Mouse (Mus musculus) midbrain, embryonic 13.5 days (tissue): ENCODE data around the gene Rpl12. TPM values are rescaled to one million over a fixed set of nuclear protein-coding genes. Genes with fewer than 3 reads are reported as not detected.

Experiments used
- ATAC-seq: fragments of 200-750 bp; cut with Nextera tagmentation; 2 replicates; pipeline ENCODE4 v1.8.0; 2017; ENCODE audit warnings: mild to moderate bottlenecking, moderate TSS enrichment, moderate library complexity
- H3K27ac ChIP-seq: fragments of 300-500 bp; sonication (generic); 2 replicates; pipeline ENCODE4 v1.5.1; 2015; ENCODE audit warnings: inconsistent platforms, mild to moderate bottlenecking, moderate library complexity
- H3K27me3 ChIP-seq: fragments of 300-500 bp; sonication (generic); 2 replicates; pipeline ENCODE4 v1.6.1; 2015; ENCODE audit warnings: mild to moderate bottlenecking, inconsistent platforms
- H3K36me3 ChIP-seq: fragments of 300-500 bp; sonication (generic); 2 replicates; pipeline ENCODE4 v1.6.1; 2015; ENCODE audit warnings: mild to moderate bottlenecking, inconsistent platforms
- H3K4me1 ChIP-seq: fragments of 300-500 bp; sonication (generic); replicated peaks from 2 replicates; pipeline ENCODE4 v1.6.1; 2015; ENCODE audit warnings: inconsistent platforms
- H3K4me2 ChIP-seq: fragments of 300-500 bp; sonication (generic); replicated peaks from 2 replicates; pipeline ENCODE4 v1.6.1; 2015; ENCODE audit warnings: moderate library complexity, mild to moderate bottlenecking, inconsistent platforms
- H3K4me3 ChIP-seq: fragments of 300-500 bp; sonication (generic); replicated peaks from 2 replicates; pipeline ENCODE4 v1.5.1; 2015; ENCODE audit warnings: mild to moderate bottlenecking, inconsistent platforms
- H3K9ac ChIP-seq: fragments of 300-500 bp; sonication (generic); replicated peaks from 2 replicates; pipeline ENCODE4 v1.6.1; 2015; ENCODE audit warnings: mild to moderate bottlenecking, inconsistent platforms
- H3K9me3 ChIP-seq: fragments of 300-500 bp; sonication (generic); 2 replicates; pipeline ENCODE4 v1.6.1; 2016; ENCODE audit warnings: mild to moderate bottlenecking, inconsistent platforms
- WGBS: fragments of 180-500 bp; shearing (Covaris S2); methylation state at CpG from one replicate; pipeline ENCODE4 v1.1.7; 2015; 5-methylcytosine and 5-hydroxymethylcytosine counted together
- polyA plus RNA-seq: library from polyadenylated mRNA; unstranded; fragments of >200 nt; fragmentation: Nextera tagmentation; extraction: Ambion mirVana; gene quantifications from 2 replicates; pipeline ENCODE4 v1.2.1, GENCODE M21; 2015

Rpl12 gene
- polyA plus RNA-seq, 1 experiment from 2014 or later = 88.9 TPM

DNA sequence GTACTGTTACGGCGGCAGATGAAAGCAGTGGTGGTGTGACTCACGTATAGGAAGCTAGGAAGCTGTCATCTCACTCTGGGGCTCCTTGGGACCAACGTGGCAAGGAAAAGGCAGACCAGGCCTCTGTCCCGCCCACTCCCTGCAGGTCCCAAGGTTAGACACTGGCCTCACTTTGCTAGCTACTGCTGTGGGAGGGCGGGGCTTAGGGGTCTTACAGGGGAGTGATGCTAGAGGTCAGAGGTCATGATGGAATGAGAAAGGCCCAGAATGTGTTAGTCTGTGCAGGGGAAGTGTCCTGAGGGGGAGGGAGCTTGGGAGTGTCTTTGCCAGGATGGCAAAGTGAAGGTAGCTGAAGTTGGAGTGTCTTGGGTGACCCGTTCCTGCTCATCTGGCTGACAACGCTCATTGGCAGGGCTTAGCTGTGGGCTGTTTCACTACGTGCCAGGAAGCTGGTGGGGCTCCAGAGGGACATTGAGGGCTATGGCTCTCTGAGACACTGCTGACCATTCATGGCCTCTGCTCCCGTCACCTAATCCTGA lies 37.0 kb upstream of the Rpl12 start:
- 71% methylated on average over 10 of the region's 10 CpGs for WGBS
- peaks cover 85% of the 10 kb centered on the region for H3K36me3 ChIP-seq
- no peaks in the 10 kb centered on the region for H3K9me3 ChIP-seq
- no peak overlapping the region for H3K4me2 ChIP-seq
- no peak overlapping the region for H3K27ac ChIP-seq
- ATAC-seq = no peak
- no peaks in the 10 kb centered on the region for H3K4me1 ChIP-seq
- no peak overlapping the region for H3K4me3 ChIP-seq
- 0 out of 2 replicates have a peak overlapping the region, but pooled peaks have one; percentile 28 for H3K9ac ChIP-seq
- no peaks in the 10 kb centered on the region for H3K27me3 ChIP-seq

GRCm38 (mm10) chr2:32926330-32927075 lies 34.9 kb upstream of the Rpl12 start:
- ATAC-seq = no peak
- 92% methylated on average over 12 of the region's 12 CpGs for WGBS
- no peaks in the 10 kb centered on the region for H3K9me3 ChIP-seq
- H3K27me3 ChIP-seq = no peaks in the 10 kb centered on the region
- peaks cover 70% of the 10 kb centered on the region for H3K36me3 ChIP-seq
- no peak overlapping the region for H3K4me3 ChIP-seq
- H3K27ac ChIP-seq = no peak overlapping the region
- H3K4me2 ChIP-seq = no peak overlapping the region
- H3K9ac ChIP-seq = no peak overlapping the region
- no peaks in the 10 kb centered on the region for H3K4me1 ChIP-seq

- H3K36me3 ChIP-seq = peaks cover 69% of the 10 kb centered on the region
- no peak overlapping the region for H3K4me3 ChIP-seq
- H3K27me3 ChIP-seq = no peaks in the 10 kb centered on the region
- H3K4me2 ChIP-seq = no peak overlapping the region
- WGBS = 77% methylated on average over 15 of the region's 15 CpGs
- H3K27ac ChIP-seq = no peak overlapping the region
- no peaks in the 10 kb centered on the region for H3K4me1 ChIP-seq
- no peaks in the 10 kb centered on the region for H3K9me3 ChIP-seq
- no peak overlapping the region for H3K9ac ChIP-seq
- no peak for ATAC-seq
Observed at GRCm38 (mm10) chr2:32927624-32928234, 33.6 kb upstream of the Rpl12 start.

GRCm38 (mm10) chr2:32928235-32928946 lies 33.0 kb upstream of the Rpl12 start:
- Histone ChIP-seq H3K27me3 (no peaks in the 10 kb centered on the region), H3K27ac (no peak overlapping the region), H3K9ac (no peak overlapping the region), H3K36me3 (peaks cover 69% of the 10 kb centered on the region), H3K4me2 (no peak overlapping the region), H3K4me1 (no peaks in the 10 kb centered on the region), H3K4me3 (no peak overlapping the region), H3K9me3 (no peaks in the 10 kb centered on the region)
- 31% methylated on average over 10 of the region's 10 CpGs for WGBS
- ATAC-seq = peak; percentile 68

- H3K9me3 ChIP-seq = no peaks in the 10 kb centered on the region
- peaks cover 69% of the 10 kb centered on the region for H3K36me3 ChIP-seq
- H3K9ac ChIP-seq = no peak overlapping the region
- 87% methylated on average over 19 of the region's 19 CpGs for WGBS
- no peaks in the 10 kb centered on the region for H3K4me1 ChIP-seq
- no peak overlapping the region for H3K4me3 ChIP-seq
- 0 out of 2 replicates have a peak, but pooled peaks have one; percentile 18 for ATAC-seq
- no peaks in the 10 kb centered on the region for H3K27me3 ChIP-seq
- no peak overlapping the region for H3K4me2 ChIP-seq
- no peak overlapping the region for H3K27ac ChIP-seq
Observed at GRCm38 (mm10) chr2:32928947-32929829, 32.2 kb upstream of the Rpl12 start.

DNA sequence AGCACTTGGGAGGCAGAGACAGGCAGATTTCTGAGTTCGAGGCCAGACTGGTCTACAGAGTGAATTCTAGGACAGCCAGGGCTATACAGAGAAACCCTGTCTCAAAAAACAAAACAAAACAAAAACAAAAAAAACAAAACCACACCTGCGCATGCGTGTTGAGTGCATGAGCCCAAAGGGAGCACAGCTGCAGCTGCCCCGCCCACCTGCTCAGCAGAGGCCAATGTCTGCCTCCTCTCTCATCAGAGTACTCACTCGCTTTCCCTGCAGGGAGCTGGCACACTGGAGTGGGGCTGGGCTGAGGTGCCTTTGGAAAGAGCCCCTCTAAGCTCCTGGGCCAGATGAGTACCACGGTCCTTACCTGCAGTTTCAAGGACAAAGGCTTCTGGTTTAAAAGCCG lies 29.6 kb upstream of the Rpl12 start:
- ATAC-seq = no peak
- WGBS = 79% methylated on average over 7 of the region's 7 CpGs
- H3K36me3 ChIP-seq = peaks cover 71% of the 10 kb centered on the region

GRCm38 (mm10) chr2:32938741-32939140 lies 22.6 kb upstream of the Rpl12 start:
- no peak overlapping the region for H3K4me3 ChIP-seq
- no peak for ATAC-seq
- 91% methylated on average over 5 of the region's 5 CpGs for WGBS
- H3K27me3 ChIP-seq = no peaks in the 10 kb centered on the region
- no peaks in the 10 kb centered on the region for H3K9me3 ChIP-seq
- no peak overlapping the region for H3K9ac ChIP-seq
- no peak overlapping the region for H3K4me2 ChIP-seq
- H3K4me1 ChIP-seq = no peaks in the 10 kb centered on the region
- H3K36me3 ChIP-seq = peaks cover 85% of the 10 kb centered on the region
- H3K27ac ChIP-seq = no peak overlapping the region

More for the DNA sequence above, 29.6 kb upstream of the Rpl12 start:
- Histone ChIP-seq H3K4me1 (no peaks in the 10 kb centered on the region), H3K27me3 (no peaks in the 10 kb centered on the region), H3K4me3 (no peak overlapping the region), H3K4me2 (no peak overlapping the region), H3K27ac (no peak overlapping the region), H3K9ac (no peak overlapping the region), H3K9me3 (no peaks in the 10 kb centered on the region)

- no peaks in the 10 kb centered on the region for H3K4me1 ChIP-seq
- no peak for ATAC-seq
- H3K36me3 ChIP-seq = peaks cover 84% of the 10 kb centered on the region
- H3K4me3 ChIP-seq = no peak overlapping the region
- H3K4me2 ChIP-seq = no peak overlapping the region
- H3K9me3 ChIP-seq = no peaks in the 10 kb centered on the region
- no peaks in the 10 kb centered on the region for H3K27me3 ChIP-seq
- H3K9ac ChIP-seq = no peak overlapping the region
- WGBS = 70% methylated on average over 5 of the region's 5 CpGs
- H3K27ac ChIP-seq = no peak overlapping the region
Observed at GRCm38 (mm10) chr2:32939418-32939817, 21.9 kb upstream of the Rpl12 start.

DNA sequence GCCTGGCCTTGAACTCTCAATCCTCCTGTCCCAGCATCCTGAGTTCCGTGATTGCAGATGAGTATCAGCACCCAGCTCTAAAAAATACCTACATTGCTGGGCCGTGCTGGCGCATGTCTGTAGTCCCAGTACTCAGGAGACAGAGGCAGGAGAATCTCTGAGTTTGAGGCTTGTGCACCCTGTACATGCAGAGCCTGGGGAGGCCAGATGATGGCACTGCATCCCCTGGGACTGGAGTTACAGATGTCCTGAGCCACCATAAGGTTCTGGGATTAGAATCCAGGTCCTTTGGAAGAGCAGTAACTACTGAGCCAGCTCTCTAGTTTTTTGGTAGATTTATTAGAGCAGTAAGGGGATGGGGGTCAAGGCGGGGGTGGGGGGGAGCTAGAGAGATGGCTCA lies 20.9 kb upstream of the Rpl12 start:
- no peaks in the 10 kb centered on the region for H3K4me1 ChIP-seq
- no peak overlapping the region for H3K9ac ChIP-seq
- peaks cover 84% of the 10 kb centered on the region for H3K36me3 ChIP-seq
- no peak overlapping the region for H3K4me2 ChIP-seq
- no peaks in the 10 kb centered on the region for H3K9me3 ChIP-seq
- whole genome bisulfite sequencing = 93% methylated on average over 4 of the region's 4 CpGs
- H3K27me3 ChIP-seq = no peaks in the 10 kb centered on the region
- no peak overlapping the region for H3K27ac ChIP-seq
- H3K4me3 ChIP-seq = no peak overlapping the region
- no peak for ATAC-seq

DNA sequence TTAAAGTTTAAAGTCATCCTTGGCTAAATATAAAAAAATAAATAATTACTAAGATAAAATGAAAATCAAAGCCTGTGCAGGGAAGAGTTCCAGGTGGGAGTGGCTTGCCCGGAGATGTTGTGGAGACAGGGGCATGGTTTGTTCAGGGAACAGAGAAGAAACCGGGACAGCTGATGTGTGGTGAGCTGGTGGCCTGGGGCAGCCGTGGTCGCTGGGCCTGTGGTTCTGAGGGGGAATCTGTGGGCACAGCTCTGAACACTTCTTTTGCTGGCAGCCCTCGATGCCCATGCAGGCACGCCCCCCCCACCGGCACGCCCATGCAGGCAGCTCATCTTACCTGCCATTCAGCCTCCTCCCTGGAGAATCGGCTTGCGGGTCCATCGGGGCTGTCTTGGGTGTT lies 13.9 kb upstream of the Rpl12 start:
- Histone ChIP-seq H3K4me1 (no peaks in the 10 kb centered on the region), H3K27me3 (no peaks in the 10 kb centered on the region), H3K9me3 (no peaks in the 10 kb centered on the region), H3K36me3 (peaks cover 88% of the 10 kb centered on the region), H3K9ac (no peak overlapping the region; the same call in 1 of the 2 replicates), H3K4me3 (no peak overlapping the region), H3K4me2 (no peak overlapping the region), H3K27ac (no peak overlapping the region)
- WGBS = 94% methylated on average over 11 of the region's 11 CpGs
- no peak for ATAC-seq

DNA sequence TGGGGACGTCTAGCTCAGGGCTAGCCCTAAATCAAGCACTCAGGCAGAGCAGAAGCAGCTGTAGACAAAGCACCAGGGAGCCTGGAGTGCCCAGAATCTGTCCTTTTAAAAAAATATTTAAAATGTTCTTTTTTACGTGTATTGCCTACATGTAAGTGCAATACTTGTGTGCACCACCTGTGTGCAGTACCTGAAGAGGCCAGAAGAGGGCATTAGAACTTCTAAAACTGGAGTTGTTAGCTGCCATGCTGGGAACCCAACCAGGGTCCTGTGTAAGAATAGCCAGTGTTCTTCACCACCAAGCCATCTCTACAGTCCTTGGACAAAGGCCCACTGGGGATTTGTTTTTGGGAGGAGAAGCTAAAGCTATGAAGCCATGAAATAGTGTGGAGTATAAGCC lies 6.8 kb upstream of the Rpl12 start:
- Histone ChIP-seq H3K9ac (0 out of 2 replicates have a peak overlapping the region, but pooled peaks have one; percentile 19), H3K4me1 (no peaks in the 10 kb centered on the region), H3K27me3 (no peaks in the 10 kb centered on the region), H3K4me3 (no peak overlapping the region), H3K36me3 (peaks cover 75% of the 10 kb centered on the region), H3K9me3 (0 out of 2 replicates have a peak, but pooled peaks cover 5% of the 10 kb centered on the region), H3K27ac (no peak overlapping the region), H3K4me2 (no peak overlapping the region)
- no peak for ATAC-seq
- 89% methylated on average over 2 of the region's 2 CpGs for WGBS
